Mouse (Mus musculus) thymus, adult 2 months (tissue): ENCODE data around the gene Cyp3a16. TPM values are rescaled to one million over a fixed set of nuclear protein-coding genes. Genes with fewer than 3 reads are reported as not detected.
"Not testable (repeated sequence)": the region's sequence is repeated elsewhere in the genome, so short reads cannot be mapped to it uniquely, and the experiment has no call there.

Experiments
- DNase-seq: peaks from one replicate; pipeline ENCODE4 v3.0.0; 2021
- H3K27ac ChIP-seq: fragments of 200-500 bp; 2 replicates; pipeline ENCODE4 v1.5.1; 2012; ENCODE audit warnings: low read length, control low read depth; ENCODE audit not compliant: control insufficient read depth, insufficient read depth
- H3K27me3 ChIP-seq: fragments of 200-500 bp; 2 replicates; pipeline ENCODE4 v1.6.1; 2012; ENCODE audit warnings: mild to moderate bottlenecking, low read length, moderate library complexity, mixed read lengths; ENCODE audit not compliant: control insufficient read depth, insufficient read depth
- H3K36me3 ChIP-seq: fragments of 200-500 bp; 2 replicates; pipeline ENCODE4 v1.6.1; 2012; ENCODE audit warnings: mild to moderate bottlenecking, low read length, moderate library complexity; ENCODE audit not compliant: control insufficient read depth, insufficient read depth
- H3K4me1 ChIP-seq: fragments of 200-500 bp; replicated peaks from 2 replicates; pipeline ENCODE4 v1.6.1; 2012; ENCODE audit warnings: low read length; ENCODE audit not compliant: control insufficient read depth, insufficient read depth
- H3K4me3 ChIP-seq: fragments of 200-500 bp; 2 replicates; pipeline ENCODE4 v1.5.1; 2012; ENCODE audit warnings: mild to moderate bottlenecking, low read length, control low read depth, moderate library complexity; ENCODE audit not compliant: control insufficient read depth, insufficient read depth
- CTCF ChIP-seq: fragments of 200-500 bp; IDR thresholded peaks from 2 replicates; pipeline ENCODE4 v1.5.1; 2012; ENCODE audit warnings: mild to moderate bottlenecking, control low read depth, low read length, moderate library complexity, borderline replicate concordance; ENCODE audit not compliant: control insufficient read depth, poor library complexity, insufficient read depth; ENCODE audit errors: extremely low read depth
- POLR2A ChIP-seq: fragments of 200-500 bp; IDR thresholded peaks from 2 replicates; pipeline ENCODE4 v1.6.1; 2012; ENCODE audit warnings: mild to moderate bottlenecking, low read length, control low read depth, moderate library complexity; ENCODE audit not compliant: control insufficient read depth, poor library complexity, insufficient read depth; ENCODE audit errors: extremely low read depth
- WGBS: fragments of 180-500 bp; shearing (Covaris S2); methylation state at CpG from one replicate; pipeline ENCODE4 v1.1.7; 2018; 5-methylcytosine and 5-hydroxymethylcytosine counted together
- polyA plus RNA-seq: library from polyadenylated mRNA; depleted of rRNA; stranded (reverse); fragments of >200 nt; gene quantifications from 2 replicates; pipeline ENCODE4 v1.2.3, GENCODE M21; 2012; rRNA removed

The Cyp3a16 gene
- polyA plus RNA-seq, 1 experiment = not detected

- TF ChIP-seq CTCF (no peak), POLR2A (no peak)
- no peak for DNase-seq
- Histone ChIP-seq H3K27me3 (no peaks in the 10 kb centered on the region), H3K4me1 (no peaks in the 10 kb centered on the region), H3K36me3 (no peaks in the 10 kb centered on the region), H3K27ac (no peak overlapping the region), H3K4me3 (no peak overlapping the region)
- whole genome bisulfite sequencing = 81% methylated on average over 1 of the region's 1 CpGs
These were observed 47.2 kb downstream of the Cyp3a16 start for GRCm38 (mm10) chr5:145422287-145422686.

GRCm38 (mm10) chr5:145415416-145415815 is 54.1 kb downstream of the Cyp3a16 start:
- not testable (repeated sequence) for H3K27ac ChIP-seq, H3K36me3 ChIP-seq, DNase-seq, H3K4me3 ChIP-seq, H3K4me1 ChIP-seq, H3K27me3 ChIP-seq
- WGBS = 86% methylated on average over 9 of the region's 9 CpGs

Other genes starting within 250 kb of the Cyp3a16 start
- gene Zfp655, start 238.0 kb downstream of the Cyp3a16 start, polyA plus RNA-seq = 18.2 and 22.1 TPM in 2 replicates
- 32.4 and 34.0 TPM in 2 replicates for gene Zscan25, start 189.2 kb downstream of the Cyp3a16 start, polyA plus RNA-seq
- not detected in 2 replicates for gene Cyp3a57, start 124.4 kb downstream of the Cyp3a16 start, polyA plus RNA-seq
- not detected in 2 replicates for gene Cyp3a41b, start 115.0 kb upstream of the Cyp3a16 start, polyA plus RNA-seq